Mouse (Mus musculus) embryo, embryonic 10 days (tissue): ENCODE results near the gene Wdcp.
"Not testable (repeated sequence)": the region's sequence is repeated elsewhere in the genome, so short reads cannot be mapped to it uniquely, and the experiment has no call there.

Experiments
- DNase-seq: peaks from one replicate; pipeline ENCODE4 v3.0.0-alpha.2; 2015; ENCODE audit warnings: low spot score

The Wdcp gene

GRCm38 (mm10) chr12:4842890-4843597, at the start of gene Wdcp:
Gene Wdcp, plus strand, starts transcription at chr12:4843303.
- peak; percentile 98 for DNase-seq

GRCm38 (mm10) chr12:4793718-4794117, 49.4 kb upstream of the Wdcp start:
- peak; percentile 29 for DNase-seq

GRCm38 (mm10) chr12:4797471-4797870, 45.6 kb upstream of the Wdcp start:
- not testable (repeated sequence) for DNase-seq

DNA sequence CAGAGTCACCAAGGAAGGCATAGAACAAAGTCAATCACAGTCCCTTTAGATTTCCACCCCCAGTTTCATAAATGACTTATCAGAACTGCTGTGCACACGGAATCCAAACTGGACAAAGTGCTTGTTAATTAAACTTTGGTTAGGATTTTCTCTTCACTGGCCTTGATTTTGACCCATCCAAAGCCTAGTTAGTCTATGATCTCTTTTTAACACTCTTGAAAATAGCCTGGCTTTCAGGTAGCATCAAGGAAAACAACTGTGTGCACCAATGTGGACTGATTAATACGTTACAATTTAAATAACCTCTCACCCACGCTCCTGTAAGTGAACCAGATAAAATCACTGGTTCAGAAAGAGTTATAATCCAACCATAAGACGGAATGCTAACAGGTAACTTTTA, 32.1 kb upstream of the Wdcp start:
- no peak for DNase-seq

DNA sequence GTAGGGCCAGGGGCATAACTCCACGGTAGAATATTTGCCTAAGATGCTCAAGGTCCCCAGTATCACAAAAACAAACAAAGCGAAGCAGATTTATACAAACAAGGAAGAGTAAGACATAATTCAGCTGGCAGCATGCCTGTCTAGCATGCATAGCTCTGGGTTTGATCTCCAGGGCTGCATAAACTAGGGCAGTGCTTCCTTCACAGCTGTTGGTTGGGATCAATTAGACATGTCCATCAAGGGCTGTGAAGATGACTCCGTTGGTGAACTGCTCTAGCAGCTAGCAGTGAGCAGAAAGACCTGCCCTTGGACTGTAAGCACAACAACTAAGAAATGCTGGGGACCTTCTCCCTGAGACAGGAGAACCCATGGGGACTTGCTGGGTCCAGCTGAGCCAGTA, 31.4 kb upstream of the Wdcp start:
- no peak for DNase-seq

DNA sequence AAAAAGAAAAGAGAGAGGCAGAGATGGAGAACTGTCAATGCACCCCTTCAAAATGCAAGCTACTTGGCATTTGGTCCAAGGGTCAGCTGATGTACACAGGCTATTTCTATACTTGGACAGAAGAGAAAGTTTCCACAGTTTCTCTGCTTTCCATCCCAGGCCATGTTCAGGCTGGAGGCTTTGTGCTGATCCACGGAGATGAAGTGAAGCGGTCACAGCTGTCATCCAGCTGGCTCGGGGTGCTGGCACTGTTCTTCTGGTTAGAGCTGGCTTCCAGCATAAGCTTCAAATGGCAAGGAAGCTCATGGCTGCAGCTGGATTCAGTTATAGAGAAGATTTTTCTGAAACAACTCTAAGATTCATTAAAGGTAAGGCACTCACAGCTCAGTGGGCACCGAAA, 29.5 kb upstream of the Wdcp start:
- DNase-seq = no peak

GRCm38 (mm10) chr12:4816680-4817360, 26.3 kb upstream of the Wdcp start:
- DNase-seq = peak; percentile 6

GRCm38 (mm10) chr12:4817361-4818101, 25.6 kb upstream of the Wdcp start, which contains the start of gene Sf3b6:
Gene Sf3b6, plus strand, starts transcription at chr12:4817544.
- peak; percentile 97 for DNase-seq

DNA sequence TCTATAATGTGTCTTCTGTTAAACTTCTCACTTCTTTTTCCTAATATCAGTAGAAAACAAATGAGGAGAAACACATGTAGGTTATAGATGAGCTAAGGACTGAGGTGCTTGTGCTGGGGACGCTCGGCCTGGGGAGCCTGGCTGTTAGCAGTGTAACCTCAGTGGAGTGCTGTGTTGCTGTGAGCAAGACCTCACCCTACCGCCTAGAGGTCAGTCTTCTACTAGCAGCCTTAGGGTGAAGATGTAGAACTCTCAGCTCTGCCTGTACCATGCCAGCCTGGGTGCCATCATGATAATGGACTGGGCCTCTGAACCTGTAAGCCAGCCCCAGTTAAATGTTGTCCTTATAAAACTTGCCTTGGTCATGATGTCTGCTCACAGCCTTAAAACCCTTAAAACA, 15.8 kb upstream of the Wdcp start:
- DNase-seq = no peak

GRCm38 (mm10) chr12:4836959-4837358, 6.1 kb upstream of the Wdcp start:
- no peak for DNase-seq

DNA sequence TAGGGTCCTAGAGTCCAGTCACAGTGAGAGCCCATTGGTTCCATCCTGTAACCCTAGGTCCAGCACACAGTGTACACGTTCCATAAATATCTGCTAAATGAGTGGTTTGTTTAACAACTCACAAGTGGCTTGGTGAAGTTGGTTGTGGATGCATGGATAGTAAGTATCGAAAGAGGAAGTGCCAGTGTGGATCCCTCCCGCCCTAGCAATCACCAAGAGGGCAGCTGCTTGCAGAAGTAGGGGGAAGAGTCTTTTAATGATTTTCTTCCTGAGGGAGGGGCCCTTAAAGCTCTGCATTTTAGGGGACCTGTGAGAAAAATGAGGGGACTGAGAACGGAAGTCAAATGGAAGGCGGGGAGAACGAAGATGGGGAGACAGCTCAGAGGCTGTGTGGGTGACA, 3.1 kb upstream of the Wdcp start:
- DNase-seq = no peak

- DNase-seq = peak; percentile 20
These were observed 2.4 kb upstream of the Wdcp start for GRCm38 (mm10) chr12:4840741-4841140.

DNA sequence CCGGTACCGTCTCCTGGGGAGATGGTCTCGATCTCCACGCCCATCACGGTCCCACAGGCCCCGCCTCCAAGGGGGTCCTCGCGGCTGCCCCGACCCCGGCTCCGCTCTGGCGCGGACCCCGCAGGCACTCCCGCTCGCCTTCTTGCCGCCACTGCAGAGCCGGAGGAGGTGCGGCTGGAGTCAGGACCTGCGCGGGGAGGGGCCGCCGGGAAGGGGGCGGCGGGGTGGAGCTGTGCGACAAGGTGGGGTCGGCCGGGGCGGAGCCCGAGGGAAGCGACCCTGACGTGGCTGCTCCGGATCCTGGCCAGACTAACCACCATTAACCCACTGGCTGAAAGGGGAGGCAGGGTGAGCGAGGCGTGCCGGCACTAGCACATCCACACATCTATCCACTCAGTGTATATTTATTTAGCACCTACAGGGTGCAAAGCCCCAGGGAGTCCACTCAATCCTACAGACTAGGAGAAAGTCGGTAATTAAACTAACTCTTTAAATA, 1.7 kb upstream of the Wdcp start, which contains the start of gene Fkbp1b:
Fkbp1b (minus strand) TSS at position 200 of the 496 bp plus-strand sequence.
- DNase-seq = peak; percentile 75

DNA sequence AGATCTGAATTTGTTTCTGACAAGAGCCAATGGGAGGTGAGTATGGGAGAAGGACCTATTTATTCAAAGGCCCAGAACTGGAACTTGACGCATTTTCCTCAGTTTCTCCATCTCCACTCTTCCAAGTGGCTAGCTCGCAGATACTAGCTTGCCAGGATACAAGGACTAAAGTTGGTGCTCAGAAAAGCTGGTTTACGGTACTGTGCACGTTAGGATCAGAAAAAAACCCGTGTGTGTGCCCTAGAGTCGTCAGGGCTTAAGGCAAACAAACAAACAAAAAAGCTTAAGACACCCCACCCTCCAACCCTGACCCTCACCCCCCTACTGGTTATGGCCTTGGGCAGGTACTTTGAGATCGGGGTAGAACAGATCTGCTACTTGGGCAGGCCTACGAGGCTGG, 647 bp upstream of the Wdcp start:
- no peak for DNase-seq

DNA sequence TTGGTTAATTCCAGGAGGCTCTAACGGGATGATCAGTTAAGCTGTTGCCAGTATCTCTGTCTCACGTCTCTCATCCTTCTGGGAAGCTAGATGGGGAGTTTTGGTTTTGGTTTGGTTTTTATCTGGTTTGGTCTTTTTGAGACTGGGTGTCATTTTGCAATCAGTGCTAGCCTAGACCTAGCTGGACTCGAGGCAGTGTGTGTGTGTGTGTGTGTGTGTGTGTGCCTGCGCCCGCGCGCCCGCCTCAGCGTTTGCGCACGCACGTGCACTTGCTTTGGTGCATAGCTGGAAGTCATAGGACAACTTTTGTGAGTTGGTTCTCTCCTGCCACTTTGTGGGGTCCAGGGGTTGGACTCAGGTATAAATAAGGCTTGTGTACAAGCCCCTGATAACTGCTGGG, 638 bp downstream of the Wdcp start:
- peak; percentile 76 for DNase-seq

GRCm38 (mm10) chr12:4856160-4856559, 13.1 kb downstream of the Wdcp start:
- no peak for DNase-seq

- no peak for DNase-seq
These were observed 13.7 kb downstream of the Wdcp start for GRCm38 (mm10) chr12:4856834-4857233.

GRCm38 (mm10) chr12:4859241-4859914, 16.3 kb downstream of the Wdcp start:
- DNase-seq = peak; percentile 40

GRCm38 (mm10) chr12:4862672-4863071, 19.6 kb downstream of the Wdcp start:
- no peak for DNase-seq

- DNase-seq = no peak
These were observed 20.7 kb downstream of the Wdcp start for GRCm38 (mm10) chr12:4863654-4864337.

GRCm38 (mm10) chr12:4864338-4864690, 21.2 kb downstream of the Wdcp start:
- no peak for DNase-seq

DNA sequence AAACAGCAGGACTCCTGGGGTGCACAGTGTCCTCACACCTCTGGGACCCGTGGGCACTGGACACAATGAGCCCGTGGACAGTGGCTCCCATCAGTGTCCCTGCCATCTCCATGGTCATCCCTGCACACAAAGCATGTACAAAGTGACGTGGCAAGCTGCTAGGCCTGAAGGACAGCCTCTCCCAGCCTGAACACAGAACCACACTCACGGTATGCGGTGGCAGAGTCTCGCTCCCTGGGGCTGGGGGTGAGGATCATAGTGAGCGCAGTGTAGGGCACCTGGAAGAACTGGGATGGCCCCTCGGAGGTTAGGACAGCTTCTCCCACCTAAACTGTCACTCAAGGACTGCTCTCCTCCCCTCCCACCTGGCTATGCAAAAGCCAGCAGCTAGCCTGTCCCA, 25.8 kb downstream of the Wdcp start:
- DNase-seq = no peak
